Mouse (Mus musculus): ENCODE results near the gene Gm20683.
"Not testable (repeated sequence)": the region's sequence is repeated elsewhere in the genome, so short reads cannot be mapped to it uniquely, and the experiment has no call there.

The Gm20683 gene

DNA sequence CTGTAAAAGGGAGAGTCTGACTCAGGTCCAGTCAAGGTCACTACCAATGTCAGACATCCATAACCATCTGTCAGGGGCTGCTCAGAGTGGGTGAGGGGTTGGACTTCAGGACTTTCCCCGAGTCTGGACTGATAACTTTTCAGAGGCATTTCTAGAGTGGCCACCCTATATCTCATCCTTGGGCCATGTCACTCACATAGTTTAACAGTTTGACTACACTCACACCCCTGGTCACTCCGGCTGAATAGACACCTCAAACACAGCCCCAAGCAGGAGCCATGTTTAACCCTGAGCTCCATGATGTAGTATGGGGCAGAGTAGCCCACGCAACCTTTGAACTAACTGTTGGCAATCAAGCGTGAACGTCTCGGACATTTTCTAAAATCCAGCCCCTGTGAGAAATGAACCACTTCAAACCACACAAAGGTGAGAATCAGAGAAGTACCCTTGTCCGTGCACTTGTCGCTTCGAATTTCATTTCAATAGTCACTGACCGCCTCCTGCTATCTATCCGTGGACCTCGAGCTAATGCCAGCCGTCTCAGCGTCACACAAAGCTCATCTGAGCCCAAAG, 32.7 kb upstream of the Gm20683 start:
- no peak for DNase-seq (ENCODE audit: low spot score)

GRCm38 (mm10) chr17:25873405-25874147, 32.0 kb upstream of the Gm20683 start:
- DNase-seq (ENCODE audit: low spot score) = no peak

GRCm38 (mm10) chr17:25872676-25873075, 31.1 kb upstream of the Gm20683 start:
- DNase-seq (ENCODE audit: low spot score) = no peak

GRCm38 (mm10) chr17:25871566-25871965, 30.0 kb upstream of the Gm20683 start:
- not testable (repeated sequence) for DNase-seq (ENCODE audit: low spot score)

DNA sequence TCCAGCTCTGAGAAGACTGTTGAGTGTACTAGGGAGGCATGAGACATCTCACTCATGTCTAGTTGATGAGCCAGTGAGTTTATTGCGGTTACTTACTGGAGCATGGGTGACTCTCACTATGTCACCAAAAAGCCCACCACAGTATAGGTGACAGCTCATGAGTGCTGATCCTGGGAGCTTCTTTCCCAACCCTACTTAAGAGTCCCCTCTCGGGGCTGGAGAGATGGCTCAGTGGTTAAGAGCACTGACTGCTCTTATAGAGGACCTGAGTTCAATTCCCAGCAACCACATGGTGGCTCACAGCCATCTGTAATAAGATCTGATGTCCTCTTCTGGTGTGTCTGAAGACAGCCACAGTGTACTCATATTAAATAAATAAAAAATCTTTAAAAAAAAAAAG, 28.4 kb upstream of the Gm20683 start:
- no peak for DNase-seq (ENCODE audit: low spot score)

GRCm38 (mm10) chr17:25869498-25869897, 27.9 kb upstream of the Gm20683 start:
- DNase-seq (ENCODE audit: low spot score) = no peak

DNA sequence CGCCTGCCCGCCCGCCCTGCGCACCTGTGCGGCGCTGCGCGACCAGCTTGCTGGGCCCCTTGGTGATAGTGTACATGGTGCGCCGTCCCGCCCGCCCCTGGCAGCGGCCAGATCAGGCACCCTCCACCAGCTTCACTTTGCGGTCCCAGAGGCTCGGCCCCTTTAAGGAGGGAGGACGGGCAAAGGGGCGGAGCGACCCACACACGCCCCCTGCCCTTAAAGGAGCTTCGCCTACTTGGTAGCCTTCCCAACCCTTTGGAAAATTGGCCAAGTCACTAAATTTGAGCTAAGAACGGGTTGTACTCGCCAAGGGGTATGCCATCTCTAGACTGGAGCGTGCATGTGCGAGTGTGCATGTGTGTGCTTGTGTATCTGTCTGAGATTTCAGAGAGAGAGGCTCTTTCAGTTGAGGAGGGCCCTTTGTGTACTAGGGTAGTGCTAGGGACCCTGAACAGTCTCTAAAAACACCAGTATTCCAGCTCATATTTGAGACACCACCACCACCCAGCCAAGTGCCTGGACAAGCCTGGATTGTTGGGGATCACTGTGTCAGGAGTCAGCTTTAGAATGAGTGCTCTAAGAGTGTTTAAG, 27.1 kb upstream of the Gm20683 start, which contains the start of gene Mcrip2:
Mcrip2 (minus strand) TSS at position 164 of the 591 bp plus-strand sequence.
- DNase-seq (ENCODE audit: low spot score) = peak; percentile 56

DNA sequence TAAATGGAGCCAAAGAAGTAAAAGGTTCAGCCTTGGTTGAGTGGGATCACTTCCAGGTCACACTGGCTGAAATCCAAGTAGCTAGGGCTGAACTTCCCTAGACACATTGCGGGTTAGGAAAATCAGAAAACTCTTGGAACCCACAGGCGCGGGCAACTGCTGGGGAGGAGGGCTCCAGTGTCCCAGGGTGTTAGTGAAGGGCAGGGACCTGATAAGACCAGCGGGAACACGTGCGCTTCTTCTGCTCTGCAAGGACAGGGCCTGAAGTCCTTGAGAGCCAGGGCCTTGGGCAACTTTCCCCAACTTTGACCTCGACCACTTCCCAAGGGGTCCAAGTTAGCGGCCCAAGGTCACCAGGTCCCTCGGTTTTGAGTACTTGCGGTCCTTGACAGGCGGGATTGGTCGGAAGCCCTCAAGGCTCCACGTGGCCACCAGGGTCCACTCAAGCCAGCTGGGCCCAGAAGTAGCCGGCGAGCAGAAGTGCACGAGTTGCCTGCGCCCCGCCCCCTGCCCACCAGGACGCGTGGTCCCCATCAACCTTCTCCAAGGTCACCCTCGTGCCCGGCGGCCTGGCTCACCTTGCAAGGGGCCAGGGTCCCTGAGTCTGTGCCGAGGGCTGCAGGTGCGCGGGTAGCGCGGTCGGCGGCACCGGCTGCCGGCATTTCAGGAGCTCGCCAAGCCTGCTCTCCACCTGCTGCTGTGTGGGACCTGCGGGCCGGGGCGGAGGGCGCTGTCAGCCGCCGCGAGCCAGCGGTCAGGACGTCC, 26.5 kb upstream of the Gm20683 start:
- peak; percentile 41 for DNase-seq (ENCODE audit: low spot score)

- no peak for DNase-seq (ENCODE audit: low spot score)
These were observed 25.9 kb upstream of the Gm20683 start for GRCm38 (mm10) chr17:25867509-25867835.

DNA sequence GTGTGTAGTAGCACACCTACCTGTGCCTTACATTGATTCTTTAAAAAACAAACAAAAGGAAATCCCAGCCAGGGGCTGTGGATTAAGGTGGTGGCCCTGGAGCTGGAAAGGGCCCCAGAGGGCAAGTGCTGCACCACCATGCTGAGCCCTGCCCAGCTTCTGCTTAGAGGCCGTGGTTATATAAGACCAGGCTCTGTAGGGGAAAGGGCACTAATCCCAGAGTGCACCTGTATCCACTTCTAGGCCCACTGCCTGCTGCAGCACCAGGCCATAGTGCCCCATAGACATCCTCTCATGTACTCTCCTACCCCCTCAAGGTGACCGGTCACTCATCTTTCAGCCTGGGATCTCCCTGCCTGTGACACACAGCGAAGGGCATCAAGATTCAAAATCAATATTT, 24.6 kb upstream of the Gm20683 start:
- no peak for DNase-seq (ENCODE audit: low spot score)

DNA sequence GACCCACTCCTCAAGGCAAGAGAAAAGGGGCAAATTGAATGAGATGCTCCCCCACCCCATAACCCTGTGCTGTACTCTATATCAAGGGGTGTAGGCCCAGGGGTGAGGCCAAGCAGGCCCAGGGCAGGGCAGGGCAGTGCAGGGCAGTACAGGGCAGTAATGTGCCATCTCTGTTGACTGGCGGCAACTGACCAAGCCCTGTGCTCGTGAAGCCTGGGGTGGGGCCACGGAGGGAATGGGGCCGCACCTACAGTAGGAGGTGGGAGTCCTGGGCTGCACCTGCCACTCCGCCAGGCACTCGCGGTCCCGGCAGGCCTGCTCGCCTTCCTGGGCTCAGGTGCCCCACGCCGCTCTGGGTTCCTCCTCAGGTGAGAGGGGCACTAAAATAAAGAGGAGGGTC, 23.7 kb upstream of the Gm20683 start:
- DNase-seq (ENCODE audit: low spot score) = no peak

GRCm38 (mm10) chr17:25864311-25864710, 22.7 kb upstream of the Gm20683 start:
- DNase-seq (ENCODE audit: low spot score) = no peak

- no peak for DNase-seq (ENCODE audit: low spot score)
These were observed 22.1 kb upstream of the Gm20683 start for GRCm38 (mm10) chr17:25863681-25864080.

DNA sequence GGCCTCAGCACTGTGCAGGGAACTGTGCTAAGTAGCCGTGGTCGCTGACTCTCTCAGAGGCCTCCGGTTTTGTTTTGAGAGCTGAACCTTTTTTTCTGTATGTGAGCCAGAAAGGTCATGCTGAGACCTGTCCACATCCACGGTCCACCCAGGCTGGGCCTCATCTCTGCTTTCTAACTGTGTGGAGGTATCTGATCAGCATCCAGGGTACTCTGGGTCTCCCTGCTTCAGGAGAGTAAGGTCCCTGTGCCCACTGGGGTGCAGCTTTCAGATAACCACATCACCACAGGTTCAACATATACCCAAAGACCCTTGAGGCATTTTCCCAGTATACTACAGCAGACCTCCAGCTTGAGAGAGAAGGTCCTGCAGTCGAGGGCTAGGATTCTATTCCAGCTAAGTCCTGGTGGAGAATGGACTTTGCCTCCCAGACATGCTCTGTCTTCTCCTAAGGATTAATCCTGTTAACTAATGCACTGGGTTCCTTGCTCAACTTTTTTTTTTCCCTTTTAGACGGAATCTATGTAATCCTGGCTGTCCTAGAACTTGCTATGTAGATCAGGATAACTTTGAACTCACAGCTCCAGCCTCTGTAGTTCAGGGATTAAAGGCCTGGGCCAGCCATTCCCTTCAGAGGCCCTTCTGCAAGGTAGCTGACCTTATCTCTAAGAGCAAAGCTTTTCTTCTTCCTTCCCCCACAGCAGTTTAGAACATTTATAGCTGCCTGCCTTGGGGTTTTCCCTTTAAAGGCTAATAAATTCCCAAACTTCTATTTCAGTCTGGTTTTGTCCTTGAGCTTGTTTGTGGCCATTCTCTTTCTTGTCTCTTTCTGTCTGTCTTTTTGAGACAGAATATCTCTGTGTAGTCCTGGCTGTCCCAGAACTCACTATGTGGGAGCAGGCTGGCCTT, 20.4 kb upstream of the Gm20683 start:
- DNase-seq (ENCODE audit: low spot score) = no peak

DNA sequence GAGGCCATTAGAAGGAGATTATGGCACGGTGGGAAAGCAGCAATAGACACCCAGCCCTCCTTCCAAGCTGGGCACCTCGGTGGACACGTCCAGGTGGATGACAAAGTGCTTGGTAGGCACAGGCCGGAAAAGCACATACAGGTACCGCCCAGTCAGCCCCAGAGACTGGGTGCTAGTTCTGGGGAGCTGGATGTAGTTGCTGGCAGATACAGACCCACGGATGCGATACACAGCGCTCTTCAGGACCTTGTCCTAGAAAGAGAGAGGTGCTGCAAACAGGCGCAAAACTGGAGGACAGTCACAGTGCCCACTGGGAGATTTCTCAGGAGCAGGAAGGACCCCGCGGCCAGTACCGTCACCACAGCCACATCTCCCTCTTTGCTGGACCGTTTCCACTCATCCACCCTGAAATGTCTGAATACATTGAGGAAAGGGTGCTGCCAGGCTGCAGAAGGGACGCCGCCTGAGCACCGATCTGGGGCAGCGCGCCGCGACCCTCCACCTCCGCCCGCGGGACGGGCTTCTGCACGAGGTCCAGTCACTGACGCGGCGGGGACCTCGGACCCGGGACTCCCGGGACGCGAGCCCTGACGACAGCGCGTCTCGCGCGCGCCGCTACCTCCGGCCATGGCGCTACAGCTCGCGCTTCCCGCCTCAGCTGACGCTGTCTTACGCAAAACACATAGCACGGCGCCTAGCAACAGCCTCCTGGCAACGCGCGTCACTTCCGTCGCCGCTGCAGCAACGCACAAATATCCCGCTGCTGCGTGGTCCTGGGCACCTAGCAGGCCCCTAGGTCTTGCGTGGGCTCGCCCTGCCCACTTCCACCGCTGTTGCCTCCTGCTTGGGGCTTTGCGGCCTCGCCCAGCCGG, 19.5 kb upstream of the Gm20683 start, which contains the start of gene Wdr90:
Wdr90 (minus strand) TSS at position 670 of the 872 bp plus-strand sequence.
- peak; percentile 82 for DNase-seq (ENCODE audit: low spot score)

DNA sequence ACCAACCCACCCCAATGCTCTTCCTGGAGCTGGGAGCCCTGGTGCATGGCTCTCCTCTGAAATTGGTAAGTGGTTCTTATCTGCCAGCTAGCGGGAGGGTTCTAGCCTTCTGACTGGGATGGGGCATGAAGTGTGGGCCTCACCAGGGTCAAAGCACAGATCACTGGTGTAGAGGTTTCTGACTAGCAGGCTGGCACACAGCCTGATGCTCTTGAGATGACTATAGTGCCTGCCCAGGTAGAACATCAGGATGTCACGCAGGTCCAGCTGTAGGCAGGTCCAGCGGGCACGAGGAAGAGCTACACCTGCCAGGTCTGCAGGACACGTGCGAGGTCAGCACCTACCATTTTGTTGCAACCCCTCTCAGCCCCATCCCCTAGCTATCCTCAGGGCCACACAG, 18.7 kb upstream of the Gm20683 start:
- DNase-seq (ENCODE audit: low spot score) = no peak

DNA sequence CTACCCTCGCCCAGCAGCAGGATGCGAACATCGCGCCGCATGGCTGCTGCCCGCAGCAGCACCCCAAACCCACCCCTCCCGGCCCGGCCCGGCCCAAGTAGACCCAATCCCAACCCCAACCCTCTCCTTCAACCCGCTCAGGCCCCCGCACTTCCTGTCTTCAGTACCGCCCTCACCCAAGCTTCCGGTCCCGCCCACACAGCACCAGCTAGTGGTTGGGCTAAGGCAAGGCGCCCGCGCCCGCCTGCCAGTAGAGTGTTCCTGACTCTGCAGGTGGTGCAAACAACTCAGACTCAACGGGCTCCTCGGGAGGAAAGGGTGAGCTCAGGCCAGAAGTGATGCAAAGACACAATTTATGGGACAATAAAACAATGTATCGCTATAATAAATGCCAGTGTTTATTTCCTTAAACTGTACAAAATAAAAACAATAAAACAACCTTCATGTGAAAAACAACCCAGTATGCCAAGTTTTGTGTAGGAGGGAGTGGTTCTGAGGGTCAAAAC, 2.9 kb upstream of the Gm20683 start, which contains the start of gene Rhot2:
Rhot2 (minus strand) TSS at position 456 of the 506 bp plus-strand sequence.
- DNase-seq (ENCODE audit: low spot score) = peak; percentile 86

DNA sequence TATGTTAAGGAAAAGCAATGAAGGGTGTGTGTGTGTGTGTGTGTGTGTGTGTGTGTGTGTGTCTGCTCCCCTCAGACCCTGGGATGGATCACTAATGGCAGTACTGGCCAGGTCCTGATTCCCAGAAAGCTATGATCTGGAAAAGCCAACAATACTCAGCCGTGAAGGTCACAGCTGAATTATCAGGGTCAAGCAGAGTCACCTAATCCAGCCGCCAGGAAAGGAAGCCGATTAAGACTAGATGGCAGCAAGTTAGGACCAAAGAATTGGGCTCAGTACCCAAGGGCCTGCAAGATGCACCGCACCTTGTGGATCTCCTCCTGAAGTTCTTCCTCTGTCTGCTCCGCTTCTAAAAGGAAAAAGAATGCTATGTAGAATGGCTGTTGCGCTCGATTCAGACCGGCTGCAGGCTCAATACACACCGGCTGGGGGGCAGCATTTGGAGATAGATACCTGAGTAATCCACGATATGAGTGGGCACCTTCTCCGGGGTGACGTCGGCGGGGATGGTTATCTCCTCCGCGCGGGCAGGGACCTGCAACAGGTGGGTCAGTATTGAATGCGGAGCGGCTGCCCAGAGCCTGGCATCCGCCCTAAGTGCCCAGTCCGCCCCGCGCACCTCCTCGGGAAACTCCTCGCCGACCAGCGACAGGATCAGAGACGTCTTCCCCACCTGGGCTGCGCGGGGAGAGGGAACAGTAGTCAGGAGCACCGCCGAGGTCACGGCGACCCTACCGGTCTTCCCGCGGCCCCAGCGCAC, 2.3 kb upstream of the Gm20683 start:
- no peak for DNase-seq (ENCODE audit: low spot score)

DNA sequence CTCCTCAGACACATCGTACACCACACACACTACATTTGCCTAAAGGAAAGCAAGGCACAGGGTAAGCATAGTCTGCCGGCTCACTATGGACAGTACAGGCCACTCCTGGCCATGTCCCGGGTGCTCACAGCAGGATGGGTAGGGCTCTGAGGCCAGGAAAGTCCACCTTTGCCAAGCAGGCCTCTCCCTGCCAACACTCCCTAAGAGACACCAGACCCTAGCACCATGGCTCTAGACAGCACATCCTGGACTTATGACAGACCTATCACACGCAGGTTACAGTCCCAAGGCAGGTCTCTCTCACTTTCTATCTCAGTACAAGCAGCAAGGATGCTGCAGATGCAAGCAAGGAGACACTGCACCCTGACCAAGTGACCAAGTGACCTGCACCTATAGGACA, 1.6 kb upstream of the Gm20683 start:
- no peak for DNase-seq (ENCODE audit: low spot score)

- DNase-seq (ENCODE audit: low spot score) = no peak
These were observed 946 bp upstream of the Gm20683 start for GRCm38 (mm10) chr17:25842509-25842908.

All from ovary, postnatal 10 days (tissue).